ENCODE assay signal across 13 mouse cellular contexts in genomic region chr5:64577424-64577823, GRCm38 (mm10).
DNase-seq lines count a peak whose midpoint lies in the region; ATAC-seq and TF ChIP-seq lines count a peak whose summit lies in the region.
"Had no signal": no experiment of that assay in that cellular context is flagged by ENCODE, and none has a peak within 500 bp of the region (broad histone marks: within the 10 kb centered on the region; RNA-seq: fewer than 3 reads in every experiment).

No protein-coding gene starts in this region.

- no peaks in the 10 kb centered on the region for H3K36me3 ChIP-seq in heart, adult 2 months (ENCODE audit: control insufficient read depth, insufficient read depth, low read length)
- H3K36me3 ChIP-seq in liver, embryonic 11.5 days (ENCODE audit: control insufficient read depth, insufficient read depth, low read length), result no peaks in the 10 kb centered on the region

- H3K9me3 ChIP-seq in liver, embryonic 11.5 days (ENCODE audit: control insufficient read depth, low read length), result no peaks in the 10 kb centered on the region

- H3K4me3 ChIP-seq in heart, adult 2 months, result no peak overlapping the region
- no peak overlapping the region for H3K4me3 ChIP-seq in liver, embryonic 11.5 days (ENCODE audit: low read depth, low read length)
- H3K4me3 ChIP-seq: left cerebral cortex, adult 2 months had no signal

- H3K9ac ChIP-seq in heart, adult 2 months (ENCODE audit: low read depth, low read length), result no peak overlapping the region
- H3K9ac ChIP-seq in liver, embryonic 11.5 days (ENCODE audit: low read depth, low read length), result no peak overlapping the region

- TF ChIP-seq CTCF in heart, adult 2 months (IDR thresholded peaks at IDR 0.05), result no peak

- H3K79me2 ChIP-seq in heart, adult 2 months (replicated peaks; ENCODE audit: control insufficient read depth, insufficient read depth, low read length), result no peaks in the 10 kb centered on the region

- 55% methylated on average over 7 of the region's 7 CpGs for WGBS in heart, adult 2 months
- WGBS in liver, embryonic 11.5 days, result 18% methylated on average over 7 of the region's 7 CpGs

- peak; percentile 56 for ATAC-seq in liver, embryonic 11.5 days (replicated peaks; ENCODE audit: low FRiP score)
- ATAC-seq in megakaryocyte-erythroid progenitor cell, adult 5-6 weeks (replicated peaks; ENCODE audit: low FRiP score, low TSS enrichment, poor library complexity, severe bottlenecking), result peak; percentile 66
- no peak for ATAC-seq in megakaryocyte, adult 5-6 weeks (ENCODE audit: poor library complexity, severe bottlenecking)
- ATAC-seq: activated CD4-positive, CD25-positive, alpha-beta regulatory T cell, adult 4 months had no signal

- H3K4me1 ChIP-seq in heart, adult 2 months (ENCODE audit: control insufficient read depth, insufficient read depth, low read length), result peaks cover 16% of the 10 kb centered on the region
- H3K4me1 ChIP-seq in liver, embryonic 11.5 days (replicated peaks; ENCODE audit: control insufficient read depth, insufficient read depth, low read length), result peaks cover 48% of the 10 kb centered on the region

- peak overlapping the region; percentile 43 for H3K27ac ChIP-seq in heart, adult 2 months
- peak overlapping the region; percentile 41 for H3K27ac ChIP-seq in liver, embryonic 11.5 days (ENCODE audit: low read depth, low read length)
- H3K27ac ChIP-seq: left cerebral cortex, adult 2 months had no signal

- intact Hi-C loops in heart, adult 2 months (cut with DNase I), result no loop called here

- TF ChIP-seq POLR2A in heart, adult 2 months (IDR thresholded peaks at IDR 0.05; ENCODE audit: insufficient read depth, low read depth, low read length), result no peak

- H3K4me2 ChIP-seq in liver, embryonic 11.5 days, result peak overlapping the region; percentile 21; the same call in 1 of the 2 replicates

- H3K27me3 ChIP-seq in heart, adult 2 months (ENCODE audit: control insufficient read depth, insufficient read depth, low read length), result no peaks in the 10 kb centered on the region
- no peaks in the 10 kb centered on the region for H3K27me3 ChIP-seq in liver, embryonic 11.5 days (replicated peaks; ENCODE audit: control insufficient read depth, insufficient read depth, low read length)

- TF ChIP-seq EP300 in heart, adult 2 months (IDR thresholded peaks at IDR 0.05; ENCODE audit: insufficient read depth, low read depth, low read length), result no peak

- DNase-seq in heart, adult 2 months, result no peak
- DNase-seq in heart, adult 9 months (ENCODE audit: low spot score in 2 of 2), result no peak
- no peak for DNase-seq in liver, embryonic 11.5 days (ENCODE audit: low spot score)
- no peak for DNase-seq in liver
- DNase-seq in c-Kit-positive CD71-positive TER-119-positive erythroid progenitor cells, embryonic 14.5 days (ENCODE audit: low spot score), result peak; percentile 30
- no peak for DNase-seq in left cerebral cortex, adult 9 months (ENCODE audit: low spot score in 2 of 2)
- DNase-seq: cerebellum, adult 9-10 months; lung, postnatal 14 days; thymus, adult 18-20 months had no signal
